Mouse (Mus musculus) kidney, adult 2 months (tissue): ENCODE data around the gene Arhgef17.

ENCODE experiments used
- CTCF ChIP-seq: fragments of 200-500 bp; conservative IDR thresholded peaks from 2 replicates; pipeline ENCODE4 v1.5.1; 2011; ENCODE audit warnings: low read depth, mild to moderate bottlenecking, control low read depth, low read length, moderate library complexity, mixed read lengths; ENCODE audit not compliant: insufficient read depth, insufficient read length
- POLR2A ChIP-seq: fragments of 200-500 bp; IDR thresholded peaks from one replicate; pipeline ENCODE4 v1.6.1; 2011; ENCODE audit warnings: low read depth, low read length, control low read depth

DNA sequence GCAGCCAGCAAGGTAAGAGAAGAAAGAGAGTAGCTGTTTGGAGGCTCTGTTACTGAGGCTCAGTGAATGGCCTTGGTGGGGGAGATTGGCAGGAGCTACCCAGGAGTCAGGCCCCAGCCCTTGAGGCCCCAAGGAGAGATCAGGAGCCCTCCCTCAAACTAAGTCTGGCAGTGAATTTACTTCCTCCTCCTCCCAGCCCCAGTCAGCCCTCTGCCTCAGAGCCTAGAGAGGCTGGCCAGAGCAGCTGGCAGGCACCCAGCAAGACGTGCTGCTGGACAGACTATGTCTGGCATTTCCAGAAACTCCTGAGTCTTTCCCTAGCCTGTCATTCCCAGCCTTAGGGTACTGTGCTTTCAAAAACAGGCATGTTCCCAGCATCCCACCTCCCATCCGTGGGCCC lies 47.3 kb upstream of the Arhgef17 start:
- no peak for TF ChIP-seq POLR2A
- no peak for TF ChIP-seq CTCF
